Mouse (Mus musculus) gastrocnemius, adult 2 months (tissue): Measurements from ENCODE around the gene Josd2. TPM values are rescaled to one million over a fixed set of nuclear protein-coding genes. Genes with fewer than 3 reads are reported as not detected.
A peak's percentile ranks its signal among the peaks of the same experiment; 100 is the strongest.

Experiments
- DNase-seq: peaks from one replicate; pipeline ENCODE4 v3.0.0; 2022
- H3K27ac ChIP-seq: fragments of 200-600 bp; 2 replicates; pipeline ENCODE4 v1.8.1; 2022; ENCODE audit warnings: mild to moderate bottlenecking
- H3K4me3 ChIP-seq: fragments of 200-600 bp; 2 replicates; pipeline ENCODE4 v1.8.1; 2022; ENCODE audit warnings: mild to moderate bottlenecking, moderate library complexity
- CTCF ChIP-seq: fragments of 200-600 bp; IDR thresholded peaks from 2 replicates; pipeline ENCODE4 v1.8.1; 2022; ENCODE audit warnings: antibody characterized with exemption, mild to moderate bottlenecking, moderate library complexity
- intact Hi-C: fragments of 180-260 bp; cut with DNase I; formaldehyde crosslinking; loops from one replicate; pipeline ENCODE4 v1.15.1; 2025
- total RNA-seq, 2 experiments: library from RNA; stranded (reverse); gene quantifications; 2 replicates each; pipeline ENCODE4 v1.2.3; 2021

Josd2 gene
- total RNA-seq, 2 experiments from 2014 or later = 51.0 to 57.0 TPM

GRCm38 (mm10) chr7:44469677-44470675 is 2.2 kb downstream of the Josd2 start:
- no peak for TF ChIP-seq CTCF
- Histone ChIP-seq H3K27ac (peak overlapping the region; percentile 91), H3K4me3 (no peak overlapping the region)
- intact Hi-C loops = loop anchor here (5.0 kb wide), 1 partner anchor 93 kb away; no protein-coding TSS in a partner anchor
- no peak for DNase-seq

- TF ChIP-seq CTCF = no peak
- peak overlapping the region; percentile 90 for H3K27ac ChIP-seq
- no peak overlapping the region for H3K4me3 ChIP-seq
- no peak for DNase-seq
- intact Hi-C loops = no loop called here
These were observed 3.2 kb downstream of the Josd2 start for GRCm38 (mm10) chr7:44470696-44471612.

- TF ChIP-seq CTCF = no peak
- DNase-seq = peak; percentile 77
- intact Hi-C loops = no loop called here
- Histone ChIP-seq H3K4me3 (no peak overlapping the region; the same call in 1 of the 2 replicates), H3K27ac (peak overlapping the region; percentile 90)
These were observed 4.2 kb downstream of the Josd2 start for GRCm38 (mm10) chr7:44471880-44472557.

GRCm38 (mm10) chr7:44472558-44472885 is 4.7 kb downstream of the Josd2 start:
- no peak for DNase-seq
- peak overlapping the region; percentile 75 for H3K4me3 ChIP-seq
- no peak for TF ChIP-seq CTCF
- peak overlapping the region; percentile 90 for H3K27ac ChIP-seq
- intact Hi-C loops = no loop called here

DNA sequence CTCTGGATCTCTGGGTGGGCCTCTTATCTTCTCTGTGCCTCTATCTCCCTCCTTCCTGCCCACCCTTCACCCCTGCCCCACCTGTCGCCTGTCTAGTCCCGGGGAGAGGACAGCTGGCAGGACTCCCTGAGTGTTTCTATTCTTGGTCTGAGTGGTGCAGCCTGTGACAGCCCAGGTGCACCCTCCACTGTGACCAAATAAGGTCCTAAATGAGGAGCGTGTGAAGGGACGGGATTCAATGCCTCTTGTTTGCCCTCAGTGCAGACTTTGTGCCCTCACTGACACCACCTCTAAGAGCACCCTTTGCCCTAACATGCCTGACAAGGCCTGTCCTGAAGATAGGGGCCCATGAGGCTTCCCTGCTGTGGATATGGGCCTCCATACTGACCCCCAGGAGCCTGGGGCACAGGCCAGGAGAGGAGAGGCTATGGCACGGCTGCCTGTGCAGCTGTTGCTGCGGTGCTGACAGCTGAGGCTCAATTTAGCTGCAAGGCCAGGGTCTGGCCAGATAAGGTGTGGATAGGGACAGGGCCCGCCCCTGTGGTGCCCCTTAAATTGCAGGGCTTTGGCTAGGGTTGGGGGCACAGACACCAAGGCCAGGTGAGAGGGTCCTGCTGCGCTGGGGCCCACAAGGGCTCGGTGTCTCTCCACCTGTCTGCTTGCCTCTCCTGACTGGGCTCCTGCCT is 5.3 kb downstream of the Josd2 start:
- H3K27ac ChIP-seq = peak overlapping the region; percentile 90
- H3K4me3 ChIP-seq = peak overlapping the region; percentile 75
- no peak for TF ChIP-seq CTCF
- intact Hi-C loops = no loop called here
- DNase-seq = peak; percentile 91

DNA sequence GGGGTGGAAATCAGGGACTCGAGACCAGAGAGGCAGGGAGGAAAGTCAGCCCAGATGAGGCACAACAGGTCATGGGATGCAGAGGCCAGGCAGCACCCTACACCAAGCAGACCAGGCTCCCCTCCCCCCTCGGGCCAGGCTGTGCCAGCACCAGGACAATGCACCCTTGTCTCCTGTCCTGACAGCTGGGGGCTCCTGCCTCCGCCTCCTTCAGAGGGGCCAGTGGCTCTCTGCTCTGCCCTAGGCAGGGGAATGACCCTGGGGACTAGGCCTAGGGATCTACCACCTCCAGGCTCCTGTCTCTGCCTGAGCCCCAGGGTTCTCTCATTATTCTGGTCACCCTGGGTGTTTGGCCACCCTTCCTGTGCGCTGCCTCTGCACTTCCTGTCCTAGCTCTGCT is 6.6 kb downstream of the Josd2 start:
- no peak for TF ChIP-seq CTCF
- H3K4me3 ChIP-seq = peak overlapping the region; percentile 75
- H3K27ac ChIP-seq = peak overlapping the region; percentile 90
- DNase-seq = peak; percentile 83
- intact Hi-C loops = no loop called here

DNA sequence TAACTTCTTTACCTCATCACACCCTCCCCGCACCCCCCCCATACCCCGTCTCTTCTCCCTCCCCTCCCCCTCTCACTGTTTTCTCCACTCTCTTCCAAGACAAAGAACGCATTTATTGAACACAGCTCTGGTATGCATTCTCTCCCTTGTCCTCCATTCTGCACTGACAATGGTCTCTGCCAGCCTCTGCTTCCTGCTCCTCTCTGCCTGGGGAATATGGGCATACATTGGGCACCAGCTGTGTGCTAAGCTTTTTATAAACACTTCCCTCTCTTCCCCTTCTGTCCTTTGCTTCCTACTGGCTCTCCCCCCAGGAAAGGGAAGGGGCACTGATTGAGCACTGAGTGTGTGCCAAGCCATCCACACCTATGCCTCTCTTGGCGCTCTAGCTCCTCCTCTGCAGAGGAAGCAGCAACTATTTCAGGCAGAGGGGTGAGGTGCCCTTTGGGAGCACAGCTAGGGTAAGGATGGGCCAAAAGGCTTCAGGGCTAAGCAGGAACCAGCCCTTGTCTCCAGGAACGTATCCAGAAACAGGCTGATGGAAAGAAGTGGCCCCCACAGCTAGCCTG is 7.3 kb downstream of the Josd2 start:
- Histone ChIP-seq H3K27ac (peak overlapping the region; percentile 90), H3K4me3 (no peak overlapping the region)
- intact Hi-C loops = no loop called here
- no peak for DNase-seq
- no peak for TF ChIP-seq CTCF

DNA sequence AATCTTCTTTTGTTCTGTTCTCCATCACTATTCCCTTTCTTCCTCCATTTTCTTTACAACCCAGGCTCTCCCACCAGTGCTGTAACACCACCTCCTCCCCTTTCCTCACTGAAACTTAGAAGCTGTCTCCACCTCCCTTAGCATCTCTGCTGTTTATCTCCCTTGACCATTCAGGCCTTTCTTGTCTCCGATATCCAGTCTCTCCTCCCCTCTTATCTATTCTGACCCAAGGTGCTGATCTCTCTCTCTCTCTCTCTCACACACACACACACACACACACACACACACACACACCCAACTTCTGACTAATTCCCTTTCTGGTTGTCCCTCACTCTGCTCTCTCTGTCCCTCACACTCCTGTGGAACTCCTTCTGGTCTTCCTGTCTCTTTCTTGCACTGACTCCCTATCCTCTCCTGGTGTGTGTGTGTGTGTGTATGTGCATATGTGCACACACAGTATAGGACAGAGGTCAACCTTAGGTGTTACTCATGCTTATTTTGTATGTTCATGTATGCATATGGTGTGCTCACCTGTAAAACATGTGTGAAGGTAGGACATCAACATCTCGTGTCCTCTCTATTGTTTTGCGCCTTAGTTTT is 15.2 kb downstream of the Josd2 start:
- peak; percentile 2 for DNase-seq
- no peak overlapping the region for H3K27ac ChIP-seq
- TF ChIP-seq CTCF = no peak
- intact Hi-C loops = no loop called here
- H3K4me3 ChIP-seq = peak overlapping the region; percentile 38

DNA sequence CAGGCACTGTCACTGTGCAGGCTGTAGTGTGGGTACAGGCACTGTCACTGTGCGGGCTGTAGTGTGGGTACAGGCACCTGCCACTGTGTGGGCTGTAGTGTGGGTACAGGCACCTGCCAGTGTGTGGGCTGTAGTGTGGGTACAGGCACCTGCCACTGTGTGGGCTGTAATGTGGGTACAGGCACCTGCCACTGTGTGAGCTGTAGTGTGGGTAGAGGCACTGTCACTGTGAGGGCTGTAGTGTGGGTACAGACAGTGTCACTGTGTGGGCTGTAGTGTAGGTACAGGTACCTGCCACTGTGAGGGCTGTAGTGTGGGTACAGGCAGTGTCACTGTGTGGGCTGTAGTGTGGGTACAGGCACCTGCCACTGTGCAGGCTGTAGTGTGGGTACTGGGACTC is 16.3 kb downstream of the Josd2 start:
- DNase-seq = peak; percentile 7
- H3K27ac ChIP-seq = no peak overlapping the region
- TF ChIP-seq CTCF = no peak
- no peak overlapping the region for H3K4me3 ChIP-seq
- intact Hi-C loops = loop anchor here (2.0 kb wide), 1 partner anchor 85 kb away; no protein-coding TSS in a partner anchor

DNA sequence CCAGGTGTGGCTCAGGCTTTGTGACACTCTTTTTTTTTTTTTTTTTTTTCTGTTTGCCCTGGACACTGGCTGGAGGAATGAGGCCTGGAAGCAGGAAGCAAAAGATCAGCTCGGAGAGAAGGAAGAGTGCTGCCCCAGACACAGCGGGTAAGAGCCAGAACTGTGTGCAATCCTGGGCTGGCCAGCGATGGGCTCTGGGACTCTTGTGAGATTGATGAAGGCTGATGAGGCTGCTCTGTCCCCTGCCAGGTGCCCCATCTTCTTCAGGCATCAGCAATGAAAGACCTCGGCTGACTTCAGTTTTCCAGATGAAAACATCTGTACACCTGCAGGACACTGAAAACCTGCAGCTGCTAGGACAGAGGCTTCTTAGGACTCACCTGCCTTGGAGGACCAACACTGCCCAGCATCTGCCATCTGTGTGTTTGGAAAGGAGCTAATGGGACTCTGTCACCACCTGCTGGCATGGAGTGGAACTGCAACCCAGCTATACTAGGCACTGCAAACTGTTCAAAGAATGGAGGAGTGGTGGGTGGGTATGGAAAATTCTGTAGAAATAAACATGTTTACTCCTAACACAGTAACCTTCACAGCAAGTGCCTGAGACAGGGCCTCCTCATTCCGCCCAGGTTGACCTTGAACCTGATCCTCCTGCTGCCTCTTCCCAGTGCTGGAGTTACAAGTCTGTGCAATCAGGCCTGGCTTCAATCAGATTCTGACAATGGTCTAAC is 17.2 kb downstream of the Josd2 start:
- TF ChIP-seq CTCF = peak; percentile 98
- Histone ChIP-seq H3K27ac (no peak overlapping the region), H3K4me3 (no peak overlapping the region)
- peak; percentile 73 for DNase-seq
- intact Hi-C loops = loop anchor here (1.0 to 5.0 kb wide), 3 partner anchors 38 to 223 kb away; partner anchors contain the start of gene Gm15517
